Mouse (Mus musculus) MEL (cell line): Measurements from ENCODE around the gene Gm28047. TPM values are rescaled to one million over a fixed set of nuclear protein-coding genes. Genes with fewer than 3 reads are reported as not detected.

ENCODE experiments used
- DNase-seq: peaks from one replicate; pipeline ENCODE4 v3.0.0; 2011; ENCODE audit warnings: low read depth, low spot score
- H3K27ac ChIP-seq: 2 replicates; pipeline ENCODE4 v1.5.1; 2012; ENCODE audit warnings: low read depth, mild to moderate bottlenecking, control low read depth, low read length, moderate library complexity; ENCODE audit not compliant: control insufficient read depth
- H3K27me3 ChIP-seq, 2 experiments: fragments of 150-350 bp in 1 of 2; sonication (generic) in 1 of 2; 2 replicates each; pipeline ENCODE4 v1.6.1; 2012; ENCODE audit warnings: low read length in 2 of 2, mild to moderate bottlenecking in 2 of 2, improper control_type of control experiment in 1 of 2, moderate library complexity in 1 of 2; ENCODE audit not compliant: insufficient read depth in 2 of 2, control insufficient read depth in 1 of 2
- H3K36me3 ChIP-seq, 2 experiments: 2 replicates each; pipeline ENCODE4 v1.6.1; 2012 to 2014; ENCODE audit warnings: low read length in 2 of 2, improper control_type of control experiment in 1 of 2, inconsistent platforms in 1 of 2, mild to moderate bottlenecking in 1 of 2; ENCODE audit not compliant: insufficient read depth in 2 of 2, control insufficient read depth in 1 of 2
- H3K4me1 ChIP-seq, 2 experiments: fragments of 150-350 bp in 1 of 2; sonication (generic) in 1 of 2; 2 replicates each; pipeline ENCODE4 v1.6.1; 2012; ENCODE audit warnings: low read length in 2 of 2, improper control_type of control experiment in 1 of 2, mild to moderate bottlenecking in 1 of 2; ENCODE audit not compliant: insufficient read depth in 2 of 2, control insufficient read depth in 1 of 2
- H3K4me3 ChIP-seq, 2 experiments: fragments of 150-350 bp in 1 of 2; sonication (generic) in 1 of 2; 2 replicates each; pipeline ENCODE4 v1.5.1; 2012; ENCODE audit warnings: low read depth in 2 of 2, low read length in 2 of 2, mild to moderate bottlenecking in 2 of 2, moderate library complexity in 2 of 2, control low read depth in 1 of 2, improper control_type of control experiment in 1 of 2; ENCODE audit not compliant: control insufficient read depth in 1 of 2, insufficient read depth in 1 of 2
- H3K79me2 ChIP-seq: 2 replicates; pipeline ENCODE4 v1.6.1; 2012; ENCODE audit warnings: mild to moderate bottlenecking, low read length, moderate library complexity; ENCODE audit not compliant: control insufficient read depth, poor library complexity, insufficient read depth
- H3K9ac ChIP-seq: 2 replicates; pipeline ENCODE4 v1.6.1; 2012; ENCODE audit warnings: low read depth, mild to moderate bottlenecking, control low read depth, low read length, moderate library complexity; ENCODE audit not compliant: control insufficient read depth, poor library complexity, severe bottlenecking
- H3K9me3 ChIP-seq: fragments of 150-350 bp; sonication (generic); replicated peaks from 2 replicates; pipeline ENCODE4 v1.6.1; 2012; ENCODE audit warnings: mild to moderate bottlenecking, low read length, improper control_type of control experiment, moderate library complexity; ENCODE audit not compliant: insufficient read depth
- BHLHE40 ChIP-seq: IDR thresholded peaks from 2 replicates; pipeline ENCODE4 v1.6.1; 2012; ENCODE audit warnings: low read depth, mild to moderate bottlenecking, inconsistent platforms, low read length, improper control_type of control experiment, borderline replicate concordance
- CHD1 ChIP-seq: IDR thresholded peaks from 2 replicates; pipeline ENCODE4 v1.6.1; 2012; ENCODE audit warnings: low read depth, mild to moderate bottlenecking, inconsistent platforms, low read length, improper control_type of control experiment
- CHD2 ChIP-seq: IDR thresholded peaks from 2 replicates; pipeline ENCODE4 v1.6.1; 2011; ENCODE audit warnings: low read length, improper control_type of control experiment
- CTCF ChIP-seq, 3 experiments: IDR thresholded peaks in 2 of 3; conservative IDR thresholded peaks in 1 of 3; 2 replicates each; pipeline ENCODE4 v1.5.1; 2011 to 2012; ENCODE audit warnings: low read length in 3 of 3, low read depth in 2 of 3, mild to moderate bottlenecking in 2 of 3, improper control_type of control experiment in 1 of 3, inconsistent platforms in 1 of 3, mixed read lengths in 1 of 3, moderate library complexity in 1 of 3; ENCODE audit not compliant: control insufficient read depth in 1 of 3, insufficient read depth in 1 of 3, poor library complexity in 1 of 3, severe bottlenecking in 1 of 3
- E2F4 ChIP-seq: IDR thresholded peaks from 2 replicates; pipeline ENCODE4 v1.6.1; 2011; ENCODE audit warnings: low read depth, low read length, improper control_type of control experiment, borderline replicate concordance
- EP300 ChIP-seq, 2 experiments: IDR thresholded peaks; 2 replicates each; pipeline ENCODE4 v1.6.1; 2011; ENCODE audit warnings: improper control_type of control experiment in 2 of 2, low read length in 2 of 2, low read depth in 1 of 2, mild to moderate bottlenecking in 1 of 2
- HCFC1 ChIP-seq: IDR thresholded peaks from 2 replicates; pipeline ENCODE4 v1.6.1; 2012; ENCODE audit warnings: low read depth, mild to moderate bottlenecking, inconsistent platforms, low read length, improper control_type of control experiment, moderate library complexity
- JUND ChIP-seq: IDR thresholded peaks from 2 replicates; pipeline ENCODE4 v1.6.1; 2011; ENCODE audit warnings: low read depth, mild to moderate bottlenecking, improper control_type of control experiment, low read length
- MAX ChIP-seq: IDR thresholded peaks from 2 replicates; pipeline ENCODE4 v1.6.1; 2011; ENCODE audit warnings: low read length, improper control_type of control experiment
- MAZ ChIP-seq: IDR thresholded peaks from 2 replicates; pipeline ENCODE4 v1.6.1; 2012; ENCODE audit warnings: low read depth, mild to moderate bottlenecking, inconsistent platforms, low read length, improper control_type of control experiment
- MEF2A ChIP-seq: IDR thresholded peaks from 2 replicates; pipeline ENCODE4 v1.6.1; 2014; ENCODE audit warnings: low read depth, mild to moderate bottlenecking, inconsistent platforms, low read length, improper control_type of control experiment; ENCODE audit not compliant: poor library complexity, insufficient replicate concordance, severe bottlenecking; ENCODE audit errors: extremely low read depth
- MXI1 ChIP-seq: IDR thresholded peaks from 2 replicates; pipeline ENCODE4 v1.6.1; 2011; ENCODE audit warnings: mild to moderate bottlenecking, low read depth, low read length, improper control_type of control experiment
- MYC ChIP-seq: IDR thresholded peaks from 2 replicates; pipeline ENCODE4 v1.6.1; 2011; ENCODE audit warnings: low read depth, mild to moderate bottlenecking, low read length, improper control_type of control experiment, moderate library complexity
- NRF1 ChIP-seq: IDR thresholded peaks from 2 replicates; pipeline ENCODE4 v1.6.1; 2014; ENCODE audit warnings: low read depth, mild to moderate bottlenecking, inconsistent platforms, low read length, improper control_type of control experiment, moderate library complexity; ENCODE audit not compliant: poor library complexity, insufficient read depth, severe bottlenecking
- POLR2AphosphoS2 ChIP-seq: IDR thresholded peaks from 2 replicates; pipeline ENCODE4 v1.6.1; 2011; ENCODE audit warnings: low read length, improper control_type of control experiment
- RAD21 ChIP-seq: IDR thresholded peaks from 2 replicates; pipeline ENCODE4 v1.6.1; 2011; ENCODE audit warnings: mild to moderate bottlenecking, low read depth, low read length, improper control_type of control experiment
- RCOR1 ChIP-seq: IDR thresholded peaks from 2 replicates; pipeline ENCODE4 v1.6.1; 2012; ENCODE audit warnings: low read depth, mild to moderate bottlenecking, inconsistent platforms, low read length, improper control_type of control experiment
- SIN3A ChIP-seq: IDR thresholded peaks from 2 replicates; pipeline ENCODE4 v1.6.1; 2012; ENCODE audit warnings: low read length, improper control_type of control experiment, inconsistent platforms
- SMC3 ChIP-seq: IDR thresholded peaks from 2 replicates; pipeline ENCODE4 v1.6.1; 2011; ENCODE audit warnings: low read depth, low read length, improper control_type of control experiment
- TAL1 ChIP-seq: IDR thresholded peaks from 2 replicates; pipeline ENCODE4 v1.6.1; 2012; ENCODE audit warnings: mild to moderate bottlenecking, inconsistent platforms, low read length, moderate library complexity, mixed read lengths
- TBP ChIP-seq: IDR thresholded peaks from 2 replicates; pipeline ENCODE4 v1.8.0; 2011; ENCODE audit warnings: low read depth, low read length, improper control_type of control experiment
- UBTF ChIP-seq: IDR thresholded peaks from 2 replicates; pipeline ENCODE4 v1.6.1; 2012; ENCODE audit warnings: low read depth, mild to moderate bottlenecking, inconsistent platforms, low read length, improper control_type of control experiment, moderate library complexity, borderline replicate concordance; ENCODE audit not compliant: insufficient read depth
- USF1 ChIP-seq: IDR thresholded peaks from 2 replicates; pipeline ENCODE4 v1.6.1; 2014; ENCODE audit warnings: low read depth, mild to moderate bottlenecking, inconsistent platforms, low read length, improper control_type of control experiment, moderate library complexity
- USF2 ChIP-seq, 2 experiments: IDR thresholded peaks; 2 replicates each; pipeline ENCODE4 v1.6.1; 2011 to 2012; ENCODE audit warnings: improper control_type of control experiment in 2 of 2, low read length in 2 of 2, borderline replicate concordance in 1 of 2, inconsistent platforms in 1 of 2, low read depth in 1 of 2, mild to moderate bottlenecking in 1 of 2; ENCODE audit not compliant: insufficient read depth in 1 of 2
- ZC3H11A ChIP-seq: IDR thresholded peaks from 2 replicates; pipeline ENCODE4 v1.6.1; 2012; ENCODE audit warnings: low read depth, mild to moderate bottlenecking, inconsistent platforms, low read length, improper control_type of control experiment
- ZNF384 ChIP-seq: IDR thresholded peaks from 2 replicates; pipeline ENCODE4 v1.6.1; 2012; ENCODE audit warnings: low read depth, mild to moderate bottlenecking, inconsistent platforms, low read length, improper control_type of control experiment
- polyA plus RNA-seq, 2 experiments: library from polyadenylated mRNA; stranded (reverse) in 1 of 2; unstranded in 1 of 2; fragments of >175 nt in 1 of 2; fragments of >200 nt in 1 of 2; gene quantifications; 2 replicates each; pipeline versions ENCODE4 v1.2.1 to v1.2.4; 2012; ENCODE audit warnings: low replicate concordance in 2 of 2, low read depth in 1 of 2; ENCODE audit not compliant: insufficient read length in 2 of 2, insufficient read depth in 1 of 2, missing spikeins in 1 of 2
- total RNA-seq: library from RNA; depleted of rRNA; stranded (reverse); fragments of 300-350 nt; gene quantifications from 2 replicates; pipeline ENCODE4 v1.2.3, GENCODE M21; 2012

The Gm28047 gene
- total and polyA plus RNA-seq, 3 experiments, result 0.52 TPM; not detected in 2

GRCm38 (mm10) chr15:102526111-102527002 lies 98.5 kb downstream of the Gm28047 start:
- DNase-seq, result no peak
- Histone ChIP-seq H3K9ac (no peak overlapping the region), H3K36me3 (peaks cover 1 to 9% of the 10 kb centered on the region in 2 experiments), H3K4me1 (no peaks in the 10 kb centered on the region), H3K9me3 (no peaks in the 10 kb centered on the region), H3K79me2 (no peaks in the 10 kb centered on the region), H3K4me3 (no peak overlapping the region), H3K27ac (no peak overlapping the region), H3K27me3 (no peaks in the 10 kb centered on the region)
- TF ChIP-seq CHD2, result no peak
- no peak for TF ChIP-seq UBTF
- no peak for TF ChIP-seq TBP
- no peak for TF ChIP-seq NRF1
- no peak for TF ChIP-seq HCFC1
- no peak for TF ChIP-seq RCOR1
- TF ChIP-seq TAL1, result no peak
- TF ChIP-seq CHD1, result no peak
- no peak for TF ChIP-seq CTCF (IDR thresholded peaks at IDR 0.05 in 2 of 3, conservative IDR thresholded peaks at IDR 0.05 in 1 of 3; ENCODE audit: control insufficient read depth in 1 of 3, insufficient read depth in 1 of 3, low read depth in 2 of 3, low read length in 3 of 3, poor library complexity in 1 of 3, severe bottlenecking in 1 of 3)
- TF ChIP-seq MAX, result no peak
- no peak for TF ChIP-seq MXI1
- TF ChIP-seq E2F4, result no peak
- TF ChIP-seq JUND, result no peak
- TF ChIP-seq USF1, result no peak

- Histone ChIP-seq H3K36me3 (peaks cover 5 to 15% of the 10 kb centered on the region in 2 experiments), H3K9me3 (no peaks in the 10 kb centered on the region), H3K79me2 (peaks cover 8% of the 10 kb centered on the region; the same call in 1 of the 2 replicates), H3K27me3 (no peaks in the 10 kb centered on the region), H3K4me3 (no peak within 1 kb of the TSS), H3K27ac (no peak within 1 kb of the TSS), H3K4me1 (peaks cover 5 to 12% of the 10 kb centered on the region in 2 experiments; a peak in 3 of 4 replicates), H3K9ac (no peak within 1 kb of the TSS)
- peak; percentile 90 for DNase-seq
- TF ChIP-seq ZNF384 (no peak), EP300 (IDR thresholded peaks at IDR 0.05; ENCODE audit: low read depth in 1 of 2, low read length in 2 of 2) (no peak), ZC3H11A (peak; percentile 95), CTCF (IDR thresholded peaks at IDR 0.05 in 2 of 3, conservative IDR thresholded peaks at IDR 0.05 in 1 of 3; ENCODE audit: control insufficient read depth in 1 of 3, insufficient read depth in 1 of 3, low read depth in 2 of 3, low read length in 3 of 3, poor library complexity in 1 of 3, severe bottlenecking in 1 of 3) (peak; percentile 98 to 100 (median 99)), TBP (no peak), MAZ (peak; percentile 72), E2F4 (no peak), JUND (peak; percentile 78), BHLHE40 (peak; percentile 44; the same call in 1 of the 2 replicates), CHD1 (no peak), RAD21 (peak; percentile 99), HCFC1 (no peak), SIN3A (peak; percentile 65; the same call in 1 of the 2 replicates), POLR2AphosphoS2 (peak; percentile 33; the same call in 1 of the 2 replicates), MYC (0 out of 2 replicates have a peak, but pooled peaks have one; percentile 27), USF2 (IDR thresholded peaks at IDR 0.05; ENCODE audit: borderline replicate concordance in 1 of 2, insufficient read depth in 1 of 2, low read depth in 1 of 2, low read length in 2 of 2) (no peak), TAL1 (no peak), RCOR1 (no peak), MEF2A (0 out of 2 replicates have a peak, but pooled peaks have one; percentile 35), SMC3 (peak; percentile 94)
Measured at GRCm38 (mm10) chr15:102524892-102525485, 99.9 kb downstream of the Gm28047 start, which contains the start of gene Npff. Gene Npff, minus strand, starts transcription at chr15:102524942.
